Mouse (Mus musculus): Measurements from ENCODE around the gene Tm4sf5.

DNA sequence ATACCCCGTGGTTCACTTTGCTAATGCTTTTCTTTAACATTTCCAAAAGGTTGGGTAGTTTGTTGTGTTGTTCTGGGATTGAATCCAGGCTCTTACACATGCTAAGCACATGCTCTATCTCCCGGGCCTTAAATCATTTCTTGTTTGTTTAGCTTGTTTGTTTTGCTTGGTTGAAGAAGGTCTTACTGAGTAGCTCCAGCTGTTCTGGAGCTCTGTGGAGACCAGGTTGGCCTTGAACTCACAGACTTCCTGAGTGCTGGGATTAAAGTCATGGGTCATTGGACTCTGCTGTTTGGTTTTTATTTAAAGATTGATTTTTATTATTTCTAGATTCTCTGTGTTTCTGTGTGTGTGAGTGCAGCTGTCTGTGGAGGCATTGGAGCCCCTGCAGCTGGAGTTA, 19.5 kb upstream of the Tm4sf5 start:
- TF ChIP-seq CTCF (conservative IDR thresholded peaks at IDR 0.05; ENCODE audit: insufficient read depth, insufficient read length, low read depth, low read length) (no peak), POLR2A (IDR thresholded peaks at IDR 0.05; ENCODE audit: low read depth, low read length) (no peak)

All from kidney, adult 2 months (tissue).